8 mouse cellular contexts compared by ENCODE assay signal in genomic region chr9:110781731-110782130, GRCm38 (mm10). TPM values are rescaled to one million over a fixed set of nuclear protein-coding genes. Genes with fewer than 3 reads are reported as not detected.
A peak's percentile ranks its signal among the peaks of the same experiment; 100 is the strongest.
DNase-seq lines count a peak whose midpoint lies in the region; TF ChIP-seq lines count a peak whose summit lies in the region.

No protein-coding gene starts in this region.

- no peak for TF ChIP-seq CTCF in lung, adult 2 months (IDR thresholded peaks at IDR 0.05; ENCODE audit: insufficient read depth, low read length)

- 2% methylated on average over 23 of the region's 23 CpGs for WGBS in lung, adult 2 months

- intact Hi-C loops in heart, postnatal 36 days (cut with DNase I) = loop anchor here (1.0 to 5.0 kb wide), 6 partner anchors 52 to 368 kb away; partner anchors contain the start of gene Lrrc2

- no peaks in the 10 kb centered on the region for H3K4me1 ChIP-seq in lung, adult 2 months (ENCODE audit: control insufficient read depth, insufficient read depth, low read length)

- peak overlapping the region; percentile 59 for H3K4me3 ChIP-seq in lung, adult 2 months (replicated peaks; ENCODE audit: extremely low read depth, low read depth, low read length)

- TF ChIP-seq POLR2A in lung, adult 2 months (IDR thresholded peaks at IDR 0.05; ENCODE audit: borderline replicate concordance, extremely low read depth, low read depth, low read length) = no peak

- peak; percentile 15 for DNase-seq in MEL-GATA-1-ER (ENCODE audit: extremely low read depth, low read depth)
- peak; percentile 72 to 83 for DNase-seq in cerebellum, adult 18-20 months
- peak; percentile 87 for DNase-seq in forelimb bud, embryonic 11.5 days (ENCODE audit: low read depth, low spot score)
- DNase-seq in heart, postnatal 36 days = peak; percentile 87 to 88
- peak; percentile 74 for DNase-seq in layer of hippocampus, adult 8-10 months (ENCODE audit: low spot score in 2 of 2)
- DNase-seq in lung, adult 2 months = peak; percentile 82
- DNase-seq in retina, adult 2 months (ENCODE audit: low read depth, low spot score) = peak; percentile 26
- no peak for DNase-seq in natural killer cell, adult 2 months (ENCODE audit: low spot score in 2 of 2)

RNA-seq across cellular contexts. Expression of gene Prss42, which starts 16.2 kb away (rescaled TPM):
- total RNA-seq in heart, postnatal 36 days (2021) = not detected
- total RNA-seq in layer of hippocampus, adult 8-10 months (2022) = not detected
- polyA plus RNA-seq in lung, adult 2 months (2012; rRNA removed) = not detected in 2 replicates

RNA-seq across cellular contexts. Expression of gene Prss44, which starts 32.1 kb away (rescaled TPM):
- not detected for total RNA-seq in heart, postnatal 36 days (2021)
- not detected for total RNA-seq in layer of hippocampus, adult 8-10 months (2022)
- not detected in 2 replicates for polyA plus RNA-seq in lung, adult 2 months (2012; rRNA removed)

RNA-seq across cellular contexts. Expression of gene Pth1r, which starts 34.8 kb away (rescaled TPM):
- 1 to 10 TPM; 6.5 to 6.6 TPM for total RNA-seq in heart, postnatal 36 days (2021)
- 10 to 100 TPM in 1 of 4 experiments, 1 to 10 TPM in 3; 6.1 to 10.5 (median 8.7) TPM for total RNA-seq in layer of hippocampus, adult 8-10 months (2022)
- 13.8 and 14.0 TPM in 2 replicates for polyA plus RNA-seq in lung, adult 2 months (2012; rRNA removed)

RNA-seq across cellular contexts. Expression of gene Myl3, which starts 40.1 kb away (rescaled TPM):
- over 10,000 TPM; 10,942 to 11,353 TPM for total RNA-seq in heart, postnatal 36 days (2021)
- 1 to 10 TPM in 1 of 4 experiments, under 1 TPM in 1, not detected in 2; 0.74 to 1.9 TPM for total RNA-seq in layer of hippocampus, adult 8-10 months (2022)
- 10.8 and 214 TPM in 2 replicates for polyA plus RNA-seq in lung, adult 2 months (2012; rRNA removed)

RNA-seq across cellular contexts. Expression of gene Prss43, which starts 44.8 kb away (rescaled TPM):
- total RNA-seq in heart, postnatal 36 days (2021) = not detected
- total RNA-seq in layer of hippocampus, adult 8-10 months (2022) = under 1 TPM in 2 of 4 experiments, not detected in 2; 0.23 to 0.39 TPM
- not detected in 2 replicates for polyA plus RNA-seq in lung, adult 2 months (2012; rRNA removed)

Comparison
In these comparisons a context has a peak if more than half of its experiments do, and no peak if none do; other contexts are left out.
1. DNase-seq: peak in MEL-GATA-1-ER (single experiment), cerebellum, adult 18-20 months (2 of 2), forelimb bud, embryonic 11.5 days (single experiment), heart, postnatal 36 days (2 of 2), layer of hippocampus, adult 8-10 months (2 of 2), lung, adult 2 months (single experiment) and retina, adult 2 months (single experiment); none in natural killer cell, adult 2 months (0 of 2).